Mouse (Mus musculus) right cerebral cortex, postnatal 14 days (tissue): ENCODE results near the gene Icosl.
"Not testable (repeated sequence)": the region's sequence is repeated elsewhere in the genome, so short reads cannot be mapped to it uniquely, and the experiment has no call there.

Source experiments
- DNase-seq: peaks from one replicate; pipeline ENCODE4 v3.0.0; 2022

Gene Icosl

DNA sequence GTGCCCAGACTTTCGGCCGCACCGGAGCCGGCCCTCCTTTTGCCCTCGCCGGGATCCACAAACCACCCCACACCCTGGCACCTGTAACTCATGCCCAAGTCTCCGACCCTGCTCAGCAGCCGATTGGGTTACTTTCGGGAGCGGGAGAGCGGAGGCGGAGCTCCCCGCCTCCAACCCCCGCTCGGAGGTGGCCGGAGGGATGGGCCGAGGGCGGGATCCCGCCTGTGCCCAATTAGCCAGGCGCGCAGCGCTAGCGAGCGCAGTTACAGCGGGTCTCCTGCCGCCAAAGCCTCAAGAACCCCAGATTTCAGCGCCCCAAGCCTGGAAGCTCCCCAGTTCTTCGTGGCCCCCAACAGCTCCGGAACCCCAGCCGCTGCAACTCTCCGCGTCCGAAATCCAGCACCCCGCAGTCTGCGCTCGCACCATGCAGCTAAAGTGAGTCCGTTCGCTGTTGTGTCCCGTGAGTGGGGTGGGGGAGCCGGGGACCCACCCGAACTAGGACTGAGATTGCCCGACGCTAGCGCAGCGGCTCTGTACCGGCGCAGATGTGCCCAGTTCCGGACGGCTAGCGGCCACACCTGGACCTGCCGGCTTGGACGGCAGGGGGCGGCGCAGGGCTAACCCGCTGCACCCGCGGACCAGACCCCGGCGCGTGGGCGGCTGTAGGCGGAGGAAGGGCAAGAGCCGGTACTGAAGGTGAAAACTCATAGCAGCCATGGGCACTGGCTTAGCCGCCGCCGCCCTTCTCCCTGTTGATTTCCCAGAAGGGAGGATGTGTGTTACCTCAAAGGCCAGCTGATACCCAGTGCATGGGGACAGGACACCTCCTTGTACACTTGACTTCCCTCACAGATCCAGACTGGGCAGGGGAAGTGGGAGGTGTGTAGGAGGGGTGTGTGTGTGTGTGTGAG lies at the start of gene Icosl:
TSS of gene Icosl (plus strand) at position 202 of the 911 bp plus-strand sequence.
- DNase-seq: peak; percentile 57

DNA sequence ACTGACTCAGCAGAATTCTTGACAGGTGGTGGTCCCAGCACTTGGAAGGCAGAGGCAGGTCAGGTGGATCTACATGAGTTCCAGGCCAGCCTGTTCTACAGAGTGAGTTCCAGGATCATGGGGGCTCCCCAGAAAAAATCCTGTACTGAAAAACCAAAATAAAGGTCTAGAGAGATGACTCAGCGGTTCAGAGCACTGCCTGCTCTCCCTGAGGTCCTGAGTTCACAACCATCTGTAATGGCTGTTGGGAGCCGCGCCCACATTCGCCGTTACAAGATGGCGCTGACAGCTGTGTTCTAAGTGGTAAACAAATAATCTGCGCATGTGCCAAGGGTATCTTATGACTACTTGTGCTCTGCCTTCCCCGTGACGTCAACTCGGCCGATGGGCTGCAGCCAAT lies 49.1 kb upstream of the Icosl start:
- not testable (repeated sequence) for DNase-seq

DNA sequence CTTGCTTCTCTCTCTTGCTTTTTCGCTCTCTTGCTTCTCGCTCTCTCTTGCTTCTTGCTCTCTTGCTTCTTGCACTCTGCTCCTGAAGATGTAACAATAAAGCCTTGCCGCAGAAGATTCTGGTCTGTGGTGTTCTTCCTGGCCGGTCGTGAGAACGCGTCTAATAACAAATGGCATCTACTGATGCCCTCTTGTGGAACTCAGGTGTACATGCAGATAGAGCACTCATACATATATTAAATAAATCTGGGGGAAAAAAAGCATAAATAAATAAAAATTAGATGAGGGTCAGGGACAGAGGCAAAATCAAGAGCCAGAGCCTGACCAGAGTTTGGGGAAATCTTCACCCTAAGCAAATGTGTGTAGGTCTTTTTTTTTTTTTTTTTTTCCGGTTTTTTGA lies 43.6 kb upstream of the Icosl start:
- not testable (repeated sequence) for DNase-seq

DNA sequence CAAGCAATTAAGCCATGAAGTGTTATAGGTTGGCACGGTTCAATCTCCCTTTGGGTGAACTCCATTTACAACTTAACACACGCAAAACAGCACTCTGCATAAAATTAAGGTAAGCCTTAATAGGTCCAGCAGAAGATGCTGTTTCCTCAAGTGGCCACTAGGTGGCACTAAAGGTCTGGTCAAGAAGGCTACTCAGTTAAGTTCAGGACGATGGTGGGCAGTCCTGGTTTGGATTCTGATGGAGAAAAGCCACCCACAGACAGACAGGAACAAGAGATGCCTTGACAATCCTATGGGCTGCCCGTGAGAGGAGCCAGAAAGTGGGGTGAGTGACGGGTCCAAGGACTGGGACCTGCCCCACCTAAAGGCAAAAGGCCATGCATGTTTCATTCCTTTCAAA lies 41.0 kb upstream of the Icosl start:
- peak; percentile 74 for DNase-seq

DNA sequence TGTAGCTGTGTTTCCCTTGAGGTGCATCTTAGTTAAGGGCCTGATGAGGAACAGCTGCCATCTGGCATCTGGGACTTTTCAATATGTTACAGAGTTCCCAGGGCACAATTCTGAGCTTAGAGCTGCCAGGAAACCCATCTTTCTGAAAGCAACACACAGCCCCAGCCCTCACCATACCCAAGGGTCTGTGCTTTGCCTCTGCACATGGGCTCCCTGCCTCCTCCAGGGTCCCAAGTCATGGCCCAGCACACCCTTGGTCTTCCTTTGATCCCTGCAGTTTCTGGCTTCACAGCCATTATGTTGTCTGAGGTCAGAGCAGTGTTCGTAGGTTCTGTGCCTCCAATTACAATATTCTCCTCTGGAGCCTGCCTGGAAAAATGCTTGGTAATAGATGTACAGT lies 40.0 kb upstream of the Icosl start:
- no peak for DNase-seq

DNA sequence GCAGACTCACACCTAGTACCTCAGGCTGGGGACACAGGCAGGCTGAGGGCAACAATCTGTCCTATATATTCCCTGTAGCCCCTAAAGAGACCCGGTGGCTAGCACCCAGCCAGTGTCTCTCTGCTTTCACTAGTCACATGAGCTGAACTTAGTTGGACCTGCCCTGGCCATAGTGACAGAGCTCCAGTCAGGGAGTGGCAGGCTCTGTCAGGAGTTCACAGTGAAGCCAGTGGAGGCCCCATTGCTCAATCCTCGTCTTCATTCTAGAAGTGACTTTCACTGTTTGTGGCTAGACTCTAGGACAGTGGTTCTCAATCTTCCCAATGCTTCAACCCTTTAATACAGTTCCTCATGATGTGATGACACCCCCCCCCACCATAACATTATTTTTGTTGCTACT lies 37.1 kb upstream of the Icosl start:
- no peak for DNase-seq

DNA sequence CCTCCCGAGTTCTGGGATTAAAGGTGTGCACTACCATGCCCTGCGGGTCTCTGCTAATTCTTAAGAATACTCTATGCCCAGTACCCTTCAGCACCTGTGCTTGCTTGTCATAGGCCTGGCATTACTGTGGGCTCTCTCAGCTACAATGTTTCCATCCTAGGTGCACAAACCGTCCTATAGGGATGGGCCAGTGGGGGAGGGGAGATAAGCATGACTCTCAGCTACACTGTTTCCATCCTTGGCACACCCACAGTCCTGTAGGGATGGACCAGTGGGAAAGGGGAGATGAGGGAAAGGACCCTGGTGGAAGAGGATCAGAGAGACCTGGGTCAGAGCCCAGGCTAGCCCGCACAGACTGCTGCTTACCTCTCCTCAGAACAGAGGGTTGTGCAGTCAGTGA lies 32.0 kb upstream of the Icosl start:
- DNase-seq: no peak

DNA sequence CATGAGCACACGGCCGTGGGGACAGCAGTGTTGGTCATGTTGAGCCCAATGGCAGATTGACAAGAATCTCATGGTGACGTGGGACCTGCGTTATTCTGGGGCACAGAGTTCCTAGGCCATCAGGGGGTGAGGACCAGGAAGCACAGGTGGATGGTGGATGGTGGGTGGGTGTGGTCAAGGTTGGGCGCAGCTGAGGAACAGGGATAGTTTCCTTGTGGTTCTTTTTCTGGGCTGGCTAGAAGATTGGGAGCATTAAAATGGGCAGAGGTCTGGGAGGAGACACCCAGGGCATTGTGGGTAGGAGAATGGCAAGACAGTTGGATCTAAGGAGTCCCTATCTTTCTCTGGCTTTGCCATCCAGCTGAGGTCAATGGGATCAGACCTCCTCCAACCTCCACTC lies 27.5 kb upstream of the Icosl start, which contains the start of gene Dnmt3l:
TSS of gene Dnmt3l (plus strand) at position 301 of the 400 bp plus-strand sequence.
- no peak for DNase-seq

DNA sequence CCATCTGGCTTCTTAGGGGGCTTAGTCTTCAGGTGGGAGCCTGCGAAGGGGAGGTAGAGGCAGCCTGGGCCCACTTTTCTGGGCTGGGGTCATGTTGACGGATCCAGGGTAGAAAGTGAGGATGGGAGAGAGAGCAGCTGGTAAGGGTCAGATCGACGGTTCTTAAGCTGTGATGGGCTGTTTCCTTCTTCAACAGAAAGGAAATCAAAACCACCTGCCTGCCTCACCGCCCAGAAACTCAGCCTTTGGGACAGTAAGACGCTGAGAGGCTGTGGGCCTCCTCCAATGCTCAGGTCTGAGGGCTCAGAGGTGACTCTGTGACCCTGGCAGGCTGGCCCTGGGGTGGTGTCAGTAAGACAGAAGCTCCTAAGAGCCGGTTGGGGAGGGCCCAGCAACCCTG lies 27.0 kb upstream of the Icosl start:
- DNase-seq: no peak

DNA sequence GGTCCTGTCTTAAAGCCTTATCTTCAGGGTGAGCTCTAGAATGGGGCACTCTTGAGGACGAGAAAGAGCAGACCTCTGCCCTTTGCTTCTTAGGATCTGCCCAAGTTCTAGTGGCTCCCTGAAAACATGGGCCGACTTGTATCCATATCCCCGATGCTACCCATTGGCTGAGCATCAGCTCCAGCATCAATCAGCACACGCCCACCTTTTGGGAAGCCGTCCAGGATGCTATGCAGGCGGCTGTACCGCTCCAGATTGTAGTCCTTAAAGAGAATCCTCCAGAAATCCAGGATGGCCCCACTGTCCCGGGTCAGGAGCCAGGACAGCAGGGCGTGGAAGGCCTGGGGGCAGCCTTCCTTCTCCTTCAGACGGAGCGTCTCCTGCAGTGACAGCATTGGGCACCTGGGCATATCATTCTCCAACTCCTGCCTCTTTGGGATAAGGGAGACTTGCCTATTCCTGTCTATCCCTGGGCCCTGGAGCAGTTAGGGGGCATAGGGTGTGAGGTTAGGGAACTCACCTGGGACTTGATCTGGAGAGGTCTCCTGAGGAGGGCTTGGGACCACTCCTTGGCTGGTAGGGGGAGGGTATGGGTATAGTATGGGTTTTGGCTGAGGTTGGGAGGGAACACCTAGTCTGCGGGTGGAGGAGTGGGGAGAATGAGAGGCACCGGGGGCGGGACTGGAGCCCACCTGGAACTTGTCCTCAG lies 26.3 kb upstream of the Icosl start:
- peak; percentile 52 for DNase-seq

DNA sequence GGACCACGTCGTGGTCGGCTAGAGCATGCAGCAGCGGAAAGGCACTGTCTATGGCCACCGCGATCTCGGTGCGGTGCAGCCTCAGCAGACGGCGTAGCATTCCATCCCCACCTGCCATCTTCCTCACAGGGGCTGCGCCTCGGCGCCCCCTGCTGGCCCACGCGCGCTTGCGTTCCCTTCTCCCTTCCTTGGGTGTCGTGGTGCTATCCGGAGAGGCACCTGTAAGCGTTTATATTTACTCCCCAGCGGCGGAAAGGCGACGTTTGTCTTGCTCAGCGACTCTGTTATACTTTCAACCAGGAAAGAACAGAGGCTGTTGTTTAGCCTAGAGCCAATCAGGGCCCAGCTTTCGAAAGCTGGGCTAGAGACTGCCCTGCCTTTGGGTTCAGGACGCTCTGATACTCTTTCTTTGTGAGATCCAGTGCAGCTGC lies 25.7 kb upstream of the Icosl start, which contains the start of gene Aire:
TSS of gene Aire (minus strand) at position 205 of the 431 bp plus-strand sequence.
- peak; percentile 59 for DNase-seq

DNA sequence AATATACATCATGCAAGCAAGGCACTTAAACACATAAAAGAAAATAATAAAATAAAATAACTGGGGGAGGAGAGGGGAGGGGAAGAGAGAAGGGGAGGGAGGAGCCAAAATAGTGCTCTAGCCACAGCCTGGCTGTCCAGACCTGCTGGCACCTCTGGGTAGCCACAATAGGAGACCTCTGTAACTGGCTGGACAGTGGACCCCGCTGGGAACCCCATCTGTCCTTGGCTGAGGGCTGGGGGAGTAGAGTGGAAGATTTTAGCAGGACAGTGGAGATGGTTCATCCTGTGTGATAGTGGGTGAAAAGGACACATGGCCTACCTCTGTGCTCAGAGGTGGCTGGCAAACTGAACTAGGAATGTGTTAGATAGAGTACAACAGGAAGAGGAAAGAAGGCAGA lies 24.6 kb upstream of the Icosl start:
- DNase-seq: no peak

DNA sequence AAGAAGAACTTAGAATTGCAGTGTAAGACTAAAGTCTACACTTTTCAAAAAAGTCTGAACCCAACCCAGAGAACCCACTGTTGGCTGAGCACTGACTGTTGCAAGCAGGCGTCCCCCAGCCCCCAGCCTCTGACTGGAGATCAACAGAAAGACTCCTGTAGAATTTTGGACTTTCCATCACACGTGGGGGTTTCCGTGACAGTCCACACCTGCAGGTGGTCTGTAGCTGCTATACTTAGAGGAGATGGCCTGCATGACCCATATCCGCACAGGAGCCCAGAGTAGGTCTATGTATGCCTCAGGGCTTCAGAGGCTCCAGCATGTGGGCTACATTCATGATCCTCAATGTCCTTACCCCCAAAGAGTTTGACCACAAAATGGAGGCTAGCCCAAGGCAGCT lies 22.7 kb upstream of the Icosl start:
- DNase-seq: no peak

DNA sequence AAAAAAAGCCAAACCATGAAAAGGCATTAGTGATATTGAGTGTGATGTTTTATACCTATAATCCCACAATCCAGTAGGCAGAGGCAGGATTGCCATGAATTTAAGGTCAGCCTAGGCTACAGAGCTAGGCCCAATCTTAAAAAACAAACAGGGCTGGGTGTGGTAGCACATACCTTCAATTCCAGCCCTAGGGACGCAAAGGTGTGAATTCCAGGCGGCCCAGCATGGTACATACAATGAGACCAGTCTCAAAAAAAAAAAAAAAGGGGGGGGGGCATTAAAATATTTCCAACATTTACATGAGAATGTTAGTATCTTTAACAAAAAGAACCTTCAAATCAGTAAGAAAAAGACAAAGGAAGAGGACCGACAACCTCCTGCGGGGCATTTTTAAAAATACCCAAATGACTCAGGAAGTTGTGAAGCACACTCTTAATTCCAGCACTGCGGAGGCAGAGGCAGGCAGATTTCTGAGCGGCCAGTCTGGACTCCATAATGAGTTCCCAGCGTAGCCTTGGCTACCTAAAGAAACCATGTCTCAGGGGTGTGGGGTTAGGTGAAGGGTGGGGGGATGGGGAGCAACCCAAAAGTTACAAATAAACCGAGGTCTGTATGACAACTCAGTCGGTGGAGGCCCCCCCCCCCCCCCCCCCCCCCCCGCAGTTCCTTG lies 20.9 kb upstream of the Icosl start:
- no peak for DNase-seq

DNA sequence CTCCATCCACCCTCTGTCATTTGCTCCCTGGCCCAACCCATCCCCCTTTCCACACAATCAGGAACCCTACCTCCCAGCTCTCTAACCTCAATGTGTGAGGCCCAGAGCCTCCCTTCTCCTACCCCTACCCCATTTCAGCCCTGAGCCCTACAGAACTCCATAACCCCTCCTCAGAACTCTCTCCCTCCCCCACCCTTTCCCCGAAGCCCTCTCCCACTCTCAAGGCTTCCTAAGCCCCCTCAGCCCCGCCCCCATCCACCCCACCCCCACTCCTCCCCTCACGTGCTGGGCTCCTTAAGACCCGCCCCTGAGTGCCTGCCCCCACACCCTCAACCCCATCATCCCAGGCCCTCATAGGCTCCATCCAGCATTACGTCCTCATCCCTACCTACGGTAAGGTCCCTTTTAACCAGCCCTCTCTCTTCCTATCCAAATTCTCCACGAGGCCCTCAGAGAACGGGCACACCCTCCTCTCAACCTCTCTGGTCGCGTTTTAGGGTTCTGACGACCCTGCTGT lies 19.5 kb upstream of the Icosl start:
- DNase-seq: no peak

DNA sequence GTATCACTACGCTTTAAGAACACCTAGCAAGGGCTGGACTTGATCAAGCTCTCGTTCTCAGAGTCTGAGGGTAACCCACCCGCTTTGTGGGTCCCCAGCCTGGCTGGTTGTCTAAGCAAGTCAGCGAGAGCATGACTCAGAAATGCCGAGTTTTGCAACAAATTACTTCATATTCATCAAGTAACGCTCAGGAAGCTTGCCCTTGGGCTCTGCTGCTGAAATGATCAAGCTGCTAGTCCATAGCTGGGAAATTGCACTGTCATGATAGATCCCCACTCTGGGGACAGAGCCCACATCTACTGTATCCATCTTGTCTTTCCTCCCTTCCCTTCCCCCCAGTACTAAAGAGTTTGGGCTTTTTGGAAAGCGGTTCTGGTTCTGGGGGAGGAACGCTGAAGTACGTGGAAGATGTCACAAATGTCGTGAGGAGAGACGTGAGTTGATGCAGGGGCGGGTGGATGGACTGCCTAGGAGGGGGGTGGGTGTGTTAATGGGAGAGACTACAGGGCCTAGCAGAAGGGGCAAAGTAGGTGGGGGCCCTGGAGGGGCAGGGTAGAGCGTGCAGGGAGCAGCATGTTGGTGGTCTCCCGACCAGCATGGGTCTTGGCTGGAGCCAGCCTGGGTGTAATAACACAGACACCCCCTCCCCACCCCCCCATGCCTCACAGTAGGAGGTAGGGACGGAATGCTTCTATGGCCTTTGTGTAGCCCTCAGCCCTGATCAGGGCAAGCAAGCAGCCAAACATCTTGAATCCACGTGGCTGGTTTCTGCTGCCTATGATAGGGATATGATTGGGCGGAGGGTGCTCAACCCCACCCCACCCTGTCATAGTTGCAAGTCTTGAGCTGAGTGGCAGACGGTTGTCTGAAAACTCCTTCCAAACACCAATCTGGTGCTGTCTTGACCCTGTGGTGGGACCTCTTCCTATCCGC lies 14.2 kb upstream of the Icosl start:
- DNase-seq: no peak

DNA sequence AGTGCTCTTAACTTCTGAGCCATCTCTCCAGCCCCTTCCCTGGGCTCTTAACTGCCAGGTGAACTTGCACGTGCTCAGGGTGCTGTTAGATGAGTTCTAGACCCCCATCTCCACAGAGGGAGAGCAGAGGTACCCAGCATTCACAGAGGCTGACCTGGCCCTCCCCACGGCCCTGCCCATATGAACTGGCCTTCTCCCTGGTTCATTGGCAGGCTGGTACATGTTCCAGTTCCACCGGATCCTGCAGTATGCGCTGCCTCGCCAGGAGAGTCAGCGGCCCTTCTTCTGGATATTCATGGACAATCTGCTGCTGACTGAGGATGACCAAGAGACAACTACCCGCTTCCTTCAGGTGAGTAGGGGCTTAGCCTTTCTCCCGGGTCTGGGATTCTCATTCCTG lies 12.0 kb upstream of the Icosl start:
- DNase-seq: no peak

DNA sequence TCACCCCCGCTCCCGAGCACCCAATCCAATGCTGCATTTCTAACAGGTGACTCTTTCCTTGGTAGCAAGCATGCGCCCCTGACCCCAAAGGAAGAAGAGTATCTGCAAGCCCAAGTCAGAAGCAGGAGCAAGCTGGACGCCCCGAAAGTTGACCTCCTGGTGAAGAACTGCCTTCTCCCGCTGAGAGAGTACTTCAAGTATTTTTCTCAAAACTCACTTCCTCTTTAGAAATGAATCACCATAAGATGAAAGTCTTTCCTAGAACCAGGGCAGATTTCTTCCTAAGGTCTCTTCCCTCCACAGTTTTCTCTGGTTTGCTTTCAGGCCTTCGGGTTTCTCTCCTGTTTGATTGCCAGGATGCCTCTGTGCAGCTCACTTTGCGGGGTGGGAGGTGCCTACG lies 6.0 kb upstream of the Icosl start:
- no peak for DNase-seq

DNA sequence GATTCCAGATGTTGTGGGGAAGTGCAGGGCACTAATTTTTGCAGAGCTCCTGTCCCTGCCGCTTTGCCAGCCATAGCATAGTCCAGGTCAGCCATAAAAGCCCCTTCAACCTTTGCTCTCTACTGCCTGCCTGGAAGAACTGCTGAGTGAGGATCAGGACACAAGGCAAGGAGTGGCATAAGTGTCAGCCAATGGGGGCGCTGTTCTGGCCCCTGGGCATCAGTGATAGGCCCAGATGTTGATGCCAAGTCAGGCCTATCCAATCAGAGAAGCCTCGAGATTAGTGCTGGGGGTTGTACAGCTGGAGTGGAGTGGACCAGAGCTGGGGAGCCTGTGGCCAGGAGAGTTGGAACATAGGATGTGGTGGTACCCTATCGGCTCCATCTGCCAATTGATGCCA lies 1.9 kb upstream of the Icosl start:
- DNase-seq: peak; percentile 15

DNA sequence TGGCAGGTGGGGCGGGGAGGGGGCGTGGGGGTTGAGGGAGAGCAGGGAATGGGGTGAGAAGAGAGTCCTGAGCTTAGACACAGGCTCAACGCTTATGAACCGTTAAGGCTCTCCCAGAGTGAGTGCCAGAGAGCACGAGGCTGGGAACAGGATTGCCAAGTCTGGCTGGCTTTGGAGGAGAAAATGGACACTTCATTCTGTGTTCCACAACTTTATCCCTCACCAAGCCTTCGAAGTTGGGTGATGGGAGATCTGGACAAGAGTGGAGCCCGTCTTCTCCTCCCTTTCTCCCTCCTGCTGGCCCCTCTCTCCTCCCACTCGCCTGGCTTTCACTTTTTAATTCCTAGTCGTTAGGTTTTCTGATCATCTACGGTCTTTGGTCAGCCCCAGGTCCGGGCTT lies 561 bp upstream of the Icosl start:
- DNase-seq: no peak

DNA sequence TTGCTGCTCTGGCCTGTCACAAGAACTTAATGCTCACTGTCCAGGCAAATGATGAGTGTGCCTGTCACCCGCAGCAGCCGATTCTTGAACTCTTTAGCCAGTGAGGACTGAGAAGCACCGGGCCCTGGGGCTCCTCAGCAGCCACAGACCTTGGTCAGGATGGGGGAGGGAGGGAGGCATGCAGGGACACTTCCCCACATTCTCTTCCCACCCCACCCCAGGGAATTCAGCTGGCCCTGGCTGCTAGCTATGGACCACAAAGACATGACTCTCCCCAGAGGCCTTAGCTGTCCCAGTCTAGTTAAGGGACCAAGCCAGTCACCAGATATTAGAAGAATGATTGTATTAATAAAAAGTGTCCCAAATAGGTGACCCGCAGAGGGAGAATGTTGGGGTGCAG lies 5.0 kb downstream of the Icosl start:
- DNase-seq: no peak

DNA sequence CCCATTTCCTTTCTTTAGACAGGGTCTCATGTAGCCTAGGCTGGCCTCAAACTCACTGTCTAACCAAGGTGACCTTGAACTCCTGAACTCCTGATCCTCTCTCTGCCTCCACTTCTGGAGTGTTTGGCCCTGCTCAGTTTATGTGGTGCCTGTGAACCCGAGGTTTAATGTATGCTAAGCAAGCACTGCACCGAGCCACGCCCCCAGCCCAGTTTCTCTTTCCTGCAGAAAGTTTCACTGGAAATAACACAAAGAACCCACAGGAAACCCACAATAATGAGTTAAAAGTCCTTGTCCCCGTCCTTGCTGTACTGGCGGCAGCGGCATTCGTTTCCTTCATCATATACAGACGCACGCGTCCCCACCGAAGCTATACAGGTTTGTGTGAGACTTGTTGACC lies 5.9 kb downstream of the Icosl start:
- DNase-seq: no peak
